Mouse (Mus musculus) testis, postnatal 10 days (tissue): ENCODE results near the gene Prl2c3.
"Not testable (repeated sequence)": the region's sequence is repeated elsewhere in the genome, so short reads cannot be mapped to it uniquely, and the experiment has no call there.

Experiments used
- DNase-seq: peaks from one replicate; pipeline ENCODE4 v3.0.0; 2021; ENCODE audit warnings: low spot score

Prl2c3 gene

GRCm38 (mm10) chr13:12799979-12800378 is at the start of gene Prl2c3:
Prl2c3 (minus strand) TSS chr13:12800079.
- DNase-seq: not testable (repeated sequence)

- DNase-seq: not testable (repeated sequence)
Observed at GRCm38 (mm10) chr13:12848254-12848653, 48.4 kb upstream of the Prl2c3 start.

- not testable (repeated sequence) for DNase-seq
Observed at GRCm38 (mm10) chr13:12844701-12845100, 44.8 kb upstream of the Prl2c3 start.

DNA sequence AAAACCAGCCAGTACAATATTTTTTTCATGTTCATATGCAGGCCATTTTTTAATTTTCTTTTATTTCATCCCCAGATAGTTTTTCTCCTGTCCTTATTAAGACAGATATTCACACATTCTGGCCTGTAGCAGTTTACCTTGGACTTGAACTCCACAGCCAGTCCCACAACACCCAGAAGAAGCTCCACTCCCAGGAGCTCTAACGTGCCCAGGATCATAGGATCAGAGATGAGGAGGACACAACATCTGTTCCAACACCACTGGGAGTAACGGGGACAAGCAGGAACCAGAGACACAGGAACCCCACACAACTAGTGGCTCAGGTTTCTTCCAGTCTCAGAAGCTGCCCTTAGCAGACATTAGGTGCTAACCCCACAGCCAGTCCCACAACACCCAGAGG is 37.7 kb upstream of the Prl2c3 start:
- not testable (repeated sequence) for DNase-seq

DNA sequence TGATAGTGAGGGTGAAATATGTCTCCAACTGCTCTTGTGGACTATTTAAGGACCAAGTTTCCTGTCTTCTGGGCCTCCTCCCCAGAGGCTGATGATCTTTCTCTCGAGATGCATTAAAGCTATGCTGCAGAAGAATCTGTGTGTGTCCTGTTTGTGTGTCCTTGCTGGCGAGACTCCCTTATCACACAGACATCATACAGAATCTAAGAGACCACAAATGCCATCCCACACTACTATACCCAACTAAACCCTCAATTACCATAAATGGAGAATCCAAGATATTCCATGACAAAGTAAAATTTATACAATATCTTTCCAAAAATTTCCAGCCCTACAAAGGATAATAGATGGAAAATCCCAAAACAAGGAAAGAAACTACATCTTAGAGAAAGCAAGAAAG is 31.9 kb upstream of the Prl2c3 start:
- no peak for DNase-seq

- DNase-seq: no peak
Observed at GRCm38 (mm10) chr13:12829031-12829430, 29.2 kb upstream of the Prl2c3 start.

GRCm38 (mm10) chr13:12824500-12825176 is 24.8 kb upstream of the Prl2c3 start:
- not testable (repeated sequence) for DNase-seq

DNA sequence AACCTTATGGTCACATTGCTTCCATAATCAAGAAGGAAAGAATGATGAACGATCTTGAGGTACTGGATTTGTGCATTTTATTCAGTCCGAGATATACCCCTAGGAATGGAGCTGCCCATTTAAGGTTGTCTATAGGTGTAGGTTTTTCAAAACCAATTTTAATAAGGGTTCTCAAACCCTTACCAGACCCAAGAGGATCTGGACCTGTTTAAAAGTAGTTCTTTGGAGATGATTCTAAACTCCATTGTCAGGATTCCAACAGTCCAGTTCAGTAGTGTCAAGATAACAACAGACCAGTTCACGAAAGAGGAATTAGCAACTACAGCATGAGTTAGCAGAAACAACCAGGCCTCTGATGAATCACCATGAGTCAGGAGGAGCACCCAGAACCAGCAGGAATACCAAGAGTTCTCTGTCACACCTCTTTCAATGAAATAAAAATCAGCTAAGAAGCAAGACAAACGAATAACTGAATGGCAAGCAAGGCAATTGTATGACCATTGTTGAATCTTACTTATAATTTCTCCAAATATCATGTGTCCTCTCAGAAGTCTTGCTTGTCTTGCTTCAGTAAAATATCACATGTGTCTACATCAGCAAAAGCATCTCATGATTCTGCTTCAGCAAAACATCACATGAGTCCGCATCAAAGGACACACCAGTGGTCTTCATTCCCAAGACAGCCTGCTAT is 14.0 kb upstream of the Prl2c3 start:
- DNase-seq: not testable (repeated sequence)

DNA sequence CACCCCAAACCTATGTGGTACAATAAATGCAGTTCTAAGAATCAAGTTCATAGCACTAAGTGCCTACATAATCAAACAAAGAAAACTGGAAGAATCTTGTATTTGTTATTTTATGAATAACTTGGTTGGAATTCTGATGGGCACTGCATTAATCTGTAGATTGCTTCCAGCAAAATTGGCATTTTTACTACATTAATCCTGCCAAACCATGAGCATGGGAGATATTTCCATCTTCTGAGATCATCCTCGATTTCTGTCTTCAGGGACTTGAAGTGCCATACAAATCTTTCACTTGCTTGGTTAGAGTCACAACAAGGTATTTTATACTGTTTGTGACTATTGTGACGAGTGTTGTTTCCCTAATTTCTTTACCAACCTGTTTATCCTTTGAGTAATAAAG is 9.7 kb upstream of the Prl2c3 start:
- DNase-seq: no peak

- DNase-seq: not testable (repeated sequence)
Observed at GRCm38 (mm10) chr13:12808793-12809512, 9.1 kb upstream of the Prl2c3 start.

DNA sequence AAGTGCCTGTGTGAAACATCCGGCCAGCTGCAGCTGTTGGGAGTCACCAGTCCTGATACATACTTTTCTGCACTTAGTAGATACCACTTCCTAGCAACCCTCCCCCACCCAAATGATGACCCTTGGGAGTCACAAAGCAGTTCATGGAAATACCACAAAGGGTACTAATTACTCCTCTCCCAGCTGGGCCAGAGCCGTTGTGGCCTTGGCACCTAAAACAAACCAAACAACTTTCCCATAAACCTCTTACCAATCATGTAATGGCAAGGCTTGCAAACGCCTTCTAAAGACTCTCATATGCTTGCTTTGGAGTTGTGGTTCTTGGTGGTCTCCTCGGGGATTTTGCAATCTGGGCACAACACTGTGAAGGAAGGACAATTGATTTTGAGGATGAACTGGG is 6.6 kb upstream of the Prl2c3 start:
- DNase-seq: not testable (repeated sequence)

DNA sequence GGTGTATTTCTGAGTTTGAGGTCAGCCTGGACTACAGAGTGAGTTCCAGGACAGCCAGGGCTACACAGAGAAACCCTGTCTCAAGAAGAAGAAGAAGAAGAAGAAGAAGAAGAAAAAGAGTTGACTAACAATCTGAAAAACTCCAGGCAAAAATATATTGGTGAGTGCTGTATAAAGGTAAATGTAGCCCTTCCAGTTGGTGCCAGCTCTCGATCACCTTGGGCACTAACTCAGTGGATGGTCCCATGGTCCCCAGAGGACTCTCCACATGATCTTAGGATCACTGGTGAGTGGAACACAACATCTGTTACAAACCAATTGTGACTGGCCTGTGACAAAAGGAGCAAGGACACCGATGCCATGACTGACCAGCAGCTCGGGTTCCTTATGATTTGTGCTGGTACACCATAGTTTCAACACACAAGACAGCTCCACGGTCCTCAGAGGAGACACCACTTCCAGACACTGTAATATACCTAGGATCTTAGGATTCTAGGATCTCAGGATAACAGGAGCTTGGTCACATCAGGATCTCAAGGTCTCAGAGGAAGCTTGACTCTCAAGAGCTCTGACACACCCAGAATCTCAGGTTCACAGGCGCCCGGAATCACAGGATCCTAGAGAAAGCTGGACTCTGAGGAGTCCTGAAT is 30.3 kb downstream of the Prl2c3 start:
- DNase-seq: not testable (repeated sequence)
